In the genomic region with DNA sequence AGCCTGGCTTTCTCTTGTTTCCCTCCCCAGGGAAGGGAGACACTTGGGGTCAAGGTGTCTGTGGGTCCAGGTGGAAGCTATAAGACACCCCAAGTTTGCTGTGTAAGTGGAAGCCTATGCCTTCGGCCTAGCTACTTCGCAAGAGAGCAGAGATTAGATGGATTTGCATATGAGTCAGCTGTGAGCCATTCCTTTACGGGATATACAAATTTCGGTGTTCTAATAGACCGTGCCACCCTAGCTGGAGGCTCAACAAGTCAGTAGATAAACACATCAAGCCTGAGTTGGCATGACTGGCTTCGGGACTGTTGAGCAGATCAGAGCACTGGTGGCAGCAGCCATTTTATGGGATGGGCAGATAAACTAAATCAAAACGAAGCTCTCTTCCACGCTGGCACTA, we compare ENCODE assay signal across 28 mouse cellular contexts. TPM values are rescaled to one million over a fixed set of nuclear protein-coding genes. Genes with fewer than 3 reads are reported as not detected.
DNase-seq lines count a peak whose midpoint lies in the region; ATAC-seq and TF ChIP-seq lines count a peak whose summit lies in the region.
"Had no signal": no experiment of that assay in that cellular context is flagged by ENCODE, and none has a peak within 500 bp of the region (broad histone marks: within the 10 kb centered on the region; RNA-seq: fewer than 3 reads in every experiment).

No protein-coding gene starts in this region.

- no peak overlapping the region for H3K4me3 ChIP-seq in heart, embryonic 10.5 days
- H3K4me3 ChIP-seq in CH12.LX (replicated peaks in 1 of 3; ENCODE audit: low read depth in 2 of 3, low read length in 2 of 3, poor library complexity in 1 of 3) = no peak overlapping the region
- H3K4me3 ChIP-seq: embryonic facial prominence, embryonic 13.5 days; embryonic facial prominence, embryonic 15.5 days; erythroblast, embryonic 14.5 days; forebrain, embryonic 13.5 days; forebrain, embryonic 15.5 days had no signal

- CTCF ChIA-PET in Patski (lab: Charles Lee) = interaction anchor here (0.8 to 1.9 kb wide), 6 partner anchors 17 to 133 kb away, joined by 3 to 8 read pairs (median 4); no protein-coding TSS in a partner anchor

- no peak overlapping the region for H3K9ac ChIP-seq in CH12.LX (ENCODE audit: insufficient read depth, low read depth)
- H3K9ac ChIP-seq: embryonic facial prominence, embryonic 13.5 days; embryonic facial prominence, embryonic 15.5 days; forebrain, embryonic 13.5 days; forebrain, embryonic 15.5 days; forebrain, postnatal 0 days had no signal

- TF ChIP-seq CTCF in CH12.LX (conservative IDR thresholded peaks at IDR 0.05 in 1 of 2, IDR thresholded peaks at IDR 0.05 in 1 of 2; ENCODE audit: low read depth in 2 of 2, low read length in 2 of 2) (no peak), Patski (IDR thresholded peaks at IDR 0.05) (no peak)

- no peaks in the 10 kb centered on the region for H3K79me2 ChIP-seq in CH12.LX (replicated peaks; ENCODE audit: control insufficient read depth, extremely low read depth, insufficient read depth, poor library complexity, severe bottlenecking)

- WGBS in heart, embryonic 10.5 days = 83% methylated on average over 8 of the region's 8 CpGs

- no peak for TF ChIP-seq POLR2A in CH12.LX (IDR thresholded peaks at IDR 0.05; ENCODE audit: low read depth, low read length)

- peak overlapping the region; percentile 21; the same call in 1 of the 2 replicates for H3K4me2 ChIP-seq in CH12.LX (ENCODE audit: insufficient read depth, low read depth, poor library complexity, severe bottlenecking)
- H3K4me2 ChIP-seq: embryonic facial prominence, embryonic 13.5 days; embryonic facial prominence, embryonic 15.5 days; forebrain, embryonic 13.5 days; forebrain, embryonic 15.5 days had no signal

- peaks cover 3% of the 10 kb centered on the region; the same call in 1 of the 2 replicates for H3K4me1 ChIP-seq in heart, embryonic 10.5 days
- peaks cover 4 to 7% of the 10 kb centered on the region in 2 experiments; a peak in 3 of 4 replicates for H3K4me1 ChIP-seq in CH12.LX (ENCODE audit: control insufficient read depth in 1 of 2, insufficient read depth in 2 of 2)
- H3K4me1 ChIP-seq: embryonic facial prominence, embryonic 13.5 days; embryonic facial prominence, embryonic 15.5 days; forebrain, embryonic 13.5 days; forebrain, embryonic 15.5 days had no signal

- H3K27me3 ChIP-seq in heart, embryonic 10.5 days (ENCODE audit: insufficient read depth, poor library complexity, severe bottlenecking) = no peaks in the 10 kb centered on the region
- H3K27me3 ChIP-seq in CH12.LX (replicated peaks) = no peaks in the 10 kb centered on the region
- H3K27me3 ChIP-seq in Patski = no peaks in the 10 kb centered on the region
- H3K27me3 ChIP-seq: embryonic facial prominence, embryonic 13.5 days; embryonic facial prominence, embryonic 15.5 days; forebrain, embryonic 13.5 days; forebrain, embryonic 15.5 days had no signal

- in situ Hi-C loops in CH12.LX (cut with MboI; ENCODE audit: low pct_ligation_motif_present, low pct_unique_long_range_greater_than_20kb, low sequenced_read_pairs) (no loop called here), Patski (cut with MboI; ENCODE audit: low pct_unique_long_range_greater_than_20kb) (no loop called here)

- TF ChIP-seq RAD21 in CH12.LX (IDR thresholded peaks at IDR 0.05; ENCODE audit: low read depth, low read length) = no peak

- H3K36me3 ChIP-seq in heart, embryonic 10.5 days = no peaks in the 10 kb centered on the region
- no peaks in the 10 kb centered on the region for H3K36me3 ChIP-seq in CH12.LX (replicated peaks in 1 of 2; ENCODE audit: control insufficient read depth in 1 of 2, insufficient read depth in 1 of 2, low read length in 1 of 2)
- H3K36me3 ChIP-seq: embryonic facial prominence, embryonic 13.5 days; embryonic facial prominence, embryonic 15.5 days; forebrain, embryonic 15.5 days had no signal

- TF ChIP-seq EP300 in CH12.LX (IDR thresholded peaks at IDR 0.05; ENCODE audit: low read length) = no peak

- DNase-seq in heart, adult 11 months = peak; percentile 60
- no peak for DNase-seq in heart, embryonic 10.5 days (ENCODE audit: low spot score)
- DNase-seq in CH12.LX (ENCODE audit: extremely low read depth) = peak; percentile 40
- peak; percentile 82 for DNase-seq in Patski (ENCODE audit: low read depth, low spot score)
- peak; percentile 74 for DNase-seq in gonadal fat pad, adult 2 months (ENCODE audit: low read depth)
- no peak for DNase-seq in adrenal gland, postnatal 10 days
- DNase-seq in layer of hippocampus, postnatal 25 days (ENCODE audit: extremely low spot score in 1 of 2, low spot score in 1 of 2) = no peak
- no peak for DNase-seq in lung, postnatal 25 days (ENCODE audit: low spot score)
- DNase-seq: adrenal gland, adult 2 months; adrenal gland, postnatal 25 days; B cell, adult 2 months; cerebellum, adult 11 months; cerebellum, adult 18-20 months; cerebellum, adult 8-10 months; cerebellum, adult 9-11 months; cerebellum, postnatal 14 days; cerebellum, postnatal 36 days; embryo, embryonic 11 days; forebrain, postnatal 0 days had no signal

- no peaks in the 10 kb centered on the region for H3K9me3 ChIP-seq in heart, embryonic 10.5 days
- no peaks in the 10 kb centered on the region for H3K9me3 ChIP-seq in CH12.LX (replicated peaks; ENCODE audit: low read length)
- H3K9me3 ChIP-seq: embryonic facial prominence, embryonic 13.5 days; embryonic facial prominence, embryonic 15.5 days; forebrain, embryonic 13.5 days; forebrain, embryonic 15.5 days had no signal

- POLR2A ChIA-PET in Patski (lab: Charles Lee) = interaction anchor here (1.1 kb wide), 1 partner anchor 61 kb away, joined by 4 read pairs; no protein-coding TSS in a partner anchor

- peak; percentile 94 for ATAC-seq in Patski
- ATAC-seq: CD4-positive, CD25-positive, alpha-beta regulatory T cell, adult 4 months; forebrain, embryonic 13.5 days; forebrain, embryonic 15.5 days; forebrain, postnatal 0 days had no signal

- no peak overlapping the region for H3K27ac ChIP-seq in heart, embryonic 10.5 days
- no peak overlapping the region for H3K27ac ChIP-seq in CH12.LX (ENCODE audit: insufficient read depth, low read depth)
- H3K27ac ChIP-seq: embryonic facial prominence, embryonic 13.5 days; embryonic facial prominence, embryonic 15.5 days; forebrain, embryonic 13.5 days; forebrain, embryonic 15.5 days had no signal

- dilution Hi-C loops in CH12.LX (cut with MboI; ENCODE audit: extremely low pct_ligation_motif_present, extremely low pct_unique_long_range_greater_than_20kb, low sequenced_read_pairs) = no loop called here

TF ChIP-seq in CH12.LX, 34 proteins besides CTCF, POLR2A, EP300 and RAD21:
- TF ChIP-seq BHLHE40 (IDR thresholded peaks at IDR 0.05; ENCODE audit: low read depth, low read length) (peak; percentile 49), CHD2 (IDR thresholded peaks at IDR 0.05; ENCODE audit: low read length) (no peak), NRF1 (IDR thresholded peaks at IDR 0.05; ENCODE audit: low read depth, low read length) (no peak), ELF1 (IDR thresholded peaks at IDR 0.05; ENCODE audit: low read depth, low read length) (no peak), ETS1 (conservative IDR thresholded peaks at IDR 0.05; ENCODE audit: low read depth, low read length) (0 out of 2 replicates have a peak, but pooled peaks have one; percentile 9)

RNA-seq across cellular contexts. Expression of a gene that starts 31.6 kb away (rescaled TPM):
- polyA plus RNA-seq in heart, embryonic 10.5 days (2016; fragmentation: Nextera tagmentation; extraction: Ambion mirVana) = not detected in 2 replicates
- not detected in 2 replicates for total RNA-seq in CH12.LX (2012; rRNA removed)
- 0.31 and 0.63 TPM in 2 replicates for total RNA-seq in CH12.LX (2014; rRNA removed)
- 0.57 and 0.64 TPM in 2 replicates for polyA plus RNA-seq in CH12.LX (2012; ENCODE audit: insufficient read length, low read depth)
- polyA plus RNA-seq in Patski (2021) = 2.9 TPM
- 82.3 and 89.4 TPM in 2 replicates for polyA plus RNA-seq in gonadal fat pad, adult 2 months (2012; rRNA removed)
- total RNA-seq in adrenal gland, postnatal 10 days (2021) = under 1 TPM; 0.36 to 0.48 TPM
- total RNA-seq in layer of hippocampus, postnatal 25 days (2021) = not detected
- total RNA-seq: common myeloid progenitor, adult 5-6 weeks; MEL had no signal
- polyA plus RNA-seq: forebrain, embryonic 11.5 days had no signal

Comparison
In these comparisons a context has a peak if more than half of its experiments do, and no peak if none do; other contexts are left out.
1. DNase-seq: peak in heart, adult 11 months (single experiment), CH12.LX (single experiment), Patski (single experiment) and gonadal fat pad, adult 2 months (single experiment); none in heart, embryonic 10.5 days (single experiment), adrenal gland, postnatal 10 days (single experiment), layer of hippocampus, postnatal 25 days (0 of 2) and lung, postnatal 25 days (single experiment).
2. RNA of a gene that starts 31.6 kb away (polyA plus RNA-seq): 82.3 to 89.4 TPM in gonadal fat pad, adult 2 months; 2.9 TPM in Patski (single experiment), 0.57 to 0.64 TPM in CH12.LX and not detected in heart, embryonic 10.5 days; every median in the first group is over 10 times any median in the second.